In genomic region chr4:115058871-115059590, GRCm38 (mm10) we compare ENCODE assay signal across 8 mouse cellular contexts. TPM values are rescaled to one million over a fixed set of nuclear protein-coding genes. Genes with fewer than 3 reads are reported as not detected.
DNase-seq lines count a peak whose midpoint lies in the region; ATAC-seq lines count a peak whose summit lies in the region.

No protein-coding gene starts in this region.

- WGBS in lung, embryonic 15.5 days: 5% methylated on average over 23 of the region's 23 CpGs
- WGBS in heart, embryonic 13.5 days: 3% methylated on average over 23 of the region's 23 CpGs
- 3% methylated on average over 23 of the region's 23 CpGs for WGBS in limb, embryonic 15.5 days
- WGBS in neural tube, embryonic 15.5 days: 1% methylated on average over 23 of the region's 23 CpGs

- H3K36me3 ChIP-seq in lung, embryonic 15.5 days: no peaks in the 10 kb centered on the region
- no peaks in the 10 kb centered on the region for H3K36me3 ChIP-seq in heart, embryonic 13.5 days
- no peaks in the 10 kb centered on the region for H3K36me3 ChIP-seq in limb, embryonic 15.5 days
- no peaks in the 10 kb centered on the region for H3K36me3 ChIP-seq in neural tube, embryonic 15.5 days

- H3K4me1 ChIP-seq in lung, embryonic 15.5 days: peaks cover 26% of the 10 kb centered on the region
- H3K4me1 ChIP-seq in heart, embryonic 13.5 days: peaks cover 35% of the 10 kb centered on the region
- peaks cover 36% of the 10 kb centered on the region for H3K4me1 ChIP-seq in limb, embryonic 15.5 days
- H3K4me1 ChIP-seq in neural tube, embryonic 15.5 days: peaks cover 26% of the 10 kb centered on the region

- H3K27ac ChIP-seq in lung, embryonic 15.5 days: peak overlapping the region; percentile 79
- peak overlapping the region; percentile 84 for H3K27ac ChIP-seq in heart, embryonic 13.5 days (replicated peaks)
- H3K27ac ChIP-seq in limb, embryonic 15.5 days: 0 out of 2 replicates have a peak overlapping the region, but pooled peaks have one; percentile 17
- H3K27ac ChIP-seq in neural tube, embryonic 15.5 days (replicated peaks): no peak overlapping the region

- ATAC-seq in lung, embryonic 15.5 days (ENCODE audit: borderline replicate concordance, extremely low read depth, low FRiP score, low TSS enrichment): no peak
- no peak for ATAC-seq in heart, embryonic 13.5 days (ENCODE audit: extremely low read depth, insufficient number of reproducible peaks, low FRiP score, low TSS enrichment)
- ATAC-seq in limb, embryonic 15.5 days (ENCODE audit: insufficient number of reproducible peaks, low FRiP score, low TSS enrichment, low read depth): no peak
- ATAC-seq in neural tube, embryonic 15.5 days (ENCODE audit: low FRiP score): no peak
- ATAC-seq in CD4-positive, CD25-positive, alpha-beta regulatory T cell, adult 4 months: no peak

- no peak overlapping the region; the same call in 1 of the 2 replicates for H3K9ac ChIP-seq in lung, embryonic 15.5 days
- peak overlapping the region; percentile 83 for H3K9ac ChIP-seq in heart, embryonic 13.5 days
- no peak overlapping the region for H3K9ac ChIP-seq in limb, embryonic 15.5 days
- H3K9ac ChIP-seq in neural tube, embryonic 15.5 days (replicated peaks): no peak overlapping the region

- peaks cover 99% of the 10 kb centered on the region for H3K27me3 ChIP-seq in lung, embryonic 15.5 days
- H3K27me3 ChIP-seq in heart, embryonic 13.5 days (replicated peaks): peaks cover 94% of the 10 kb centered on the region
- peaks cover 99% of the 10 kb centered on the region for H3K27me3 ChIP-seq in limb, embryonic 15.5 days
- peaks cover 90% of the 10 kb centered on the region for H3K27me3 ChIP-seq in neural tube, embryonic 15.5 days (replicated peaks)

- no peak for DNase-seq in lung, postnatal 14 days
- DNase-seq in adrenal gland, postnatal 36 days: no peak
- DNase-seq in frontal cortex, adult 2 months (ENCODE audit: extremely low spot score in 1 of 2, low spot score in 1 of 2): no peak

- no peaks in the 10 kb centered on the region for H3K9me3 ChIP-seq in lung, embryonic 15.5 days
- no peaks in the 10 kb centered on the region for H3K9me3 ChIP-seq in heart, embryonic 13.5 days
- H3K9me3 ChIP-seq in limb, embryonic 15.5 days: no peaks in the 10 kb centered on the region
- no peaks in the 10 kb centered on the region for H3K9me3 ChIP-seq in neural tube, embryonic 15.5 days (replicated peaks)

- peak overlapping the region; percentile 38 for H3K4me3 ChIP-seq in lung, embryonic 15.5 days
- peak overlapping the region; percentile 66 for H3K4me3 ChIP-seq in heart, embryonic 13.5 days
- H3K4me3 ChIP-seq in limb, embryonic 15.5 days: 0 out of 2 replicates have a peak overlapping the region, but pooled peaks have one; percentile 43
- peak overlapping the region; percentile 7; the same call in 1 of the 2 replicates for H3K4me3 ChIP-seq in neural tube, embryonic 15.5 days (replicated peaks)

- H3K4me2 ChIP-seq in lung, embryonic 15.5 days: peak overlapping the region; percentile 20
- peak overlapping the region; percentile 96 for H3K4me2 ChIP-seq in heart, embryonic 13.5 days
- no peak overlapping the region for H3K4me2 ChIP-seq in limb, embryonic 15.5 days
- peak overlapping the region; percentile 7; the same call in 1 of the 2 replicates for H3K4me2 ChIP-seq in neural tube, embryonic 15.5 days

RNA-seq across cellular contexts. Expression of gene Tal1, which starts 2.8 kb away (rescaled TPM):
- polyA plus RNA-seq in lung, embryonic 15.5 days (2015; fragmentation: Nextera tagmentation; extraction: Ambion mirVana): 1.8 TPM in 2 replicates
- 5.4 and 8.4 TPM in 2 replicates for polyA plus RNA-seq in heart, embryonic 13.5 days (2015; fragmentation: Nextera tagmentation; extraction: Ambion mirVana)
- polyA plus RNA-seq in limb, embryonic 15.5 days (2015; fragmentation: Nextera tagmentation; extraction: Ambion mirVana): 0.67 and 1.0 TPM in 2 replicates
- polyA plus RNA-seq in neural tube, embryonic 15.5 days (2015; fragmentation: Nextera tagmentation; extraction: Ambion mirVana): 1.0 and 1.7 TPM in 2 replicates
- total RNA-seq in adrenal gland, postnatal 36 days (2021): 1 to 10 TPM; 2.1 to 2.4 TPM
- polyA plus RNA-seq in frontal cortex, adult 2 months (2012; rRNA removed): 1.4 and 1.6 TPM in 2 replicates
- not detected for polyA plus RNA-seq in CD4-positive, CD25-positive, alpha-beta regulatory T cell, adult 4 months (2017; shearing (Covaris generic))

RNA-seq across cellular contexts. Expression of gene Pdzk1ip1, which starts 29.5 kb away (rescaled TPM):
- 21.6 and 22.9 TPM in 2 replicates for polyA plus RNA-seq in lung, embryonic 15.5 days (2015; fragmentation: Nextera tagmentation; extraction: Ambion mirVana)
- 23.4 and 42.7 TPM in 2 replicates for polyA plus RNA-seq in heart, embryonic 13.5 days (2015; fragmentation: Nextera tagmentation; extraction: Ambion mirVana)
- 94.4 and 100 TPM in 2 replicates for polyA plus RNA-seq in limb, embryonic 15.5 days (2015; fragmentation: Nextera tagmentation; extraction: Ambion mirVana)
- polyA plus RNA-seq in neural tube, embryonic 15.5 days (2015; fragmentation: Nextera tagmentation; extraction: Ambion mirVana): 3.0 and 6.7 TPM in 2 replicates
- not detected for total RNA-seq in adrenal gland, postnatal 36 days (2021)
- polyA plus RNA-seq in frontal cortex, adult 2 months (2012; rRNA removed): 0.97 and 1.00 TPM in 2 replicates
- 10 to 100 TPM; 25.7 to 31.9 TPM for polyA plus RNA-seq in CD4-positive, CD25-positive, alpha-beta regulatory T cell, adult 4 months (2017; shearing (Covaris generic))

RNA-seq across cellular contexts. Expression of gene Stil, which starts 59.1 kb away (rescaled TPM):
- 15.2 and 16.6 TPM in 2 replicates for polyA plus RNA-seq in lung, embryonic 15.5 days (2015; fragmentation: Nextera tagmentation; extraction: Ambion mirVana)
- 7.8 and 8.7 TPM in 2 replicates for polyA plus RNA-seq in heart, embryonic 13.5 days (2015; fragmentation: Nextera tagmentation; extraction: Ambion mirVana)
- 7.6 and 9.3 TPM in 2 replicates for polyA plus RNA-seq in limb, embryonic 15.5 days (2015; fragmentation: Nextera tagmentation; extraction: Ambion mirVana)
- polyA plus RNA-seq in neural tube, embryonic 15.5 days (2015; fragmentation: Nextera tagmentation; extraction: Ambion mirVana): 1.1 and 5.5 TPM in 2 replicates
- under 1 TPM; 0.56 to 0.79 TPM for total RNA-seq in adrenal gland, postnatal 36 days (2021)
- 0.53 and 0.80 TPM in 2 replicates for polyA plus RNA-seq in frontal cortex, adult 2 months (2012; rRNA removed)
- polyA plus RNA-seq in CD4-positive, CD25-positive, alpha-beta regulatory T cell, adult 4 months (2017; shearing (Covaris generic)): 1 to 10 TPM; 2.0 TPM

Comparison
In these comparisons a context has a peak if more than half of its experiments do, and no peak if none do; other contexts are left out.
1. H3K4me3 ChIP-seq: peak in every context shown above with its lines; median percentile 66 in heart, embryonic 13.5 days; 43 in limb, embryonic 15.5 days; 38 in lung, embryonic 15.5 days; 7 in neural tube, embryonic 15.5 days.